Mouse (Mus musculus): Measurements from ENCODE around the gene Tbc1d2b. TPM values are rescaled to one million over a fixed set of nuclear protein-coding genes. Genes with fewer than 3 reads are reported as not detected.

The Tbc1d2b gene
- polyA plus RNA-seq, 1 experiment from 2014 or later, result 12.9 TPM

- Histone ChIP-seq H3K4me1 (ENCODE audit: insufficient read depth, low read length) (no peaks in the 10 kb centered on the region), H3K4me2 (replicated peaks; ENCODE audit: low read depth, low read length) (no peak overlapping the region), H3K4me3 (ENCODE audit: low read length) (no peak overlapping the region), H3K9me3 (ENCODE audit: low read length) (no peaks in the 10 kb centered on the region), H3K27me3 (ENCODE audit: insufficient read depth, low read length) (no peaks in the 10 kb centered on the region), H3K27ac (ENCODE audit: low read length) (no peak overlapping the region), H3K9ac (replicated peaks; ENCODE audit: low read length) (no peak overlapping the region), H3K36me3 (ENCODE audit: insufficient read depth, low read length) (no peaks in the 10 kb centered on the region)
- no peak for ATAC-seq (ENCODE audit: low FRiP score, low TSS enrichment)
- 94% methylated on average over 3 of the region's 3 CpGs for WGBS
Observed at GRCm38 (mm10) chr9:90278397-90278796, 7.8 kb upstream of the Tbc1d2b start.

GRCm38 (mm10) chr9:90277884-90278283 lies 7.3 kb upstream of the Tbc1d2b start:
- H3K4me1 ChIP-seq (ENCODE audit: insufficient read depth, low read length), result no peaks in the 10 kb centered on the region
- H3K9ac ChIP-seq (replicated peaks; ENCODE audit: low read length), result no peak overlapping the region
- no peaks in the 10 kb centered on the region for H3K9me3 ChIP-seq (ENCODE audit: low read length)
- ATAC-seq (ENCODE audit: low FRiP score, low TSS enrichment), result no peak
- no peaks in the 10 kb centered on the region for H3K36me3 ChIP-seq (ENCODE audit: insufficient read depth, low read length)
- no peak overlapping the region for H3K4me2 ChIP-seq (replicated peaks; ENCODE audit: low read depth, low read length)
- no peaks in the 10 kb centered on the region for H3K27me3 ChIP-seq (ENCODE audit: insufficient read depth, low read length)
- H3K4me3 ChIP-seq (ENCODE audit: low read length), result no peak overlapping the region
- 75% methylated on average over 2 of the region's 2 CpGs for WGBS
- H3K27ac ChIP-seq (ENCODE audit: low read length), result no peak overlapping the region

DNA sequence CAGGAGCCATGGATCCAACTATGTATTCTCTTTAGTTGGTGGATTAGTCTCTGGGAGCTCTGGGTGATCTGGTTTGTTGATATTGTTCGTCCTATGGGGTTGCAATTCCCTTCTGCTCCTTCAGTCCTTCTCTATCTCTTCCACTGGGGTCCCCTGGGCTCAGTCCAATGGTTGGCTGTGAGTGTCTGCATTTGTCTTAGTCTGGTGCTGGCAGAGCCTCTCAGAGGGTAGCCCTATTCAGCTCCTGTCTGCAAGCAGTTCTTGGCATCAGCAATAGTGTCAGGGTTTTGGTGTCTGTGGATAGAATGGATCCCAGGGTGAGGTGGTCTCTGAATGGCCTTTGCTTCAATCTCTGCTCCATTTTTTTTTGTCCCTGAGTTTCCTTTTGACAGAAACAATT lies 6.2 kb upstream of the Tbc1d2b start:
- 79% methylated on average over 1 of the region's 1 CpGs for WGBS
- Histone ChIP-seq H3K4me3 (ENCODE audit: low read length) (no peak overlapping the region), H3K9ac (replicated peaks; ENCODE audit: low read length) (no peak overlapping the region), H3K27me3 (ENCODE audit: insufficient read depth, low read length) (no peaks in the 10 kb centered on the region), H3K27ac (ENCODE audit: low read length) (no peak overlapping the region), H3K36me3 (ENCODE audit: insufficient read depth, low read length) (no peaks in the 10 kb centered on the region), H3K4me2 (replicated peaks; ENCODE audit: low read depth, low read length) (no peak overlapping the region), H3K4me1 (ENCODE audit: insufficient read depth, low read length) (no peaks in the 10 kb centered on the region), H3K9me3 (ENCODE audit: low read length) (no peaks in the 10 kb centered on the region)
- ATAC-seq (ENCODE audit: low FRiP score, low TSS enrichment), result no peak

DNA sequence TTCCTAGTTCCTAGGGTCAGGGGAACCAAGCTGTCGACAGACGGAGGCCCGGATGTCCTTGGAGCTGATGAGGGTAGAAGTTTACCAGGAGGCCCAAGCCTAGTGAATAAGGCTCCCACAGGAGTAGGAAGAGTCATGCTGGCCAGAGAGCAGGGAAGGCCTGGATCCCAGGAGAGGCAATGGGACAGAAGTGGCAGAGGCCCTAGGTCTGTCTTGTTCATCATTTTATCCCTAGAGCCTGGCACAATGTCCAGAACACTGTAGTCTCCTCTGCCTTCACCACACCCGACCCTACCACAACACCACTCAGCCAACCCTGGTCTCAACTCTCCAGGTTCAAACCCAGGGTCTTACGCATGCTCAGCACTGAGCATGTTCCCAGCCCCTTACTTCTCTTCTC lies 5.3 kb upstream of the Tbc1d2b start:
- Histone ChIP-seq H3K36me3 (ENCODE audit: insufficient read depth, low read length) (no peaks in the 10 kb centered on the region), H3K4me2 (replicated peaks; ENCODE audit: low read depth, low read length) (no peak overlapping the region), H3K27ac (ENCODE audit: low read length) (no peak overlapping the region), H3K27me3 (ENCODE audit: insufficient read depth, low read length) (no peaks in the 10 kb centered on the region), H3K4me1 (ENCODE audit: insufficient read depth, low read length) (no peaks in the 10 kb centered on the region), H3K9me3 (ENCODE audit: low read length) (no peaks in the 10 kb centered on the region), H3K9ac (replicated peaks; ENCODE audit: low read length) (no peak overlapping the region), H3K4me3 (ENCODE audit: low read length) (no peak overlapping the region)
- ATAC-seq (ENCODE audit: low FRiP score, low TSS enrichment), result no peak
- 95% methylated on average over 5 of the region's 5 CpGs for WGBS

DNA sequence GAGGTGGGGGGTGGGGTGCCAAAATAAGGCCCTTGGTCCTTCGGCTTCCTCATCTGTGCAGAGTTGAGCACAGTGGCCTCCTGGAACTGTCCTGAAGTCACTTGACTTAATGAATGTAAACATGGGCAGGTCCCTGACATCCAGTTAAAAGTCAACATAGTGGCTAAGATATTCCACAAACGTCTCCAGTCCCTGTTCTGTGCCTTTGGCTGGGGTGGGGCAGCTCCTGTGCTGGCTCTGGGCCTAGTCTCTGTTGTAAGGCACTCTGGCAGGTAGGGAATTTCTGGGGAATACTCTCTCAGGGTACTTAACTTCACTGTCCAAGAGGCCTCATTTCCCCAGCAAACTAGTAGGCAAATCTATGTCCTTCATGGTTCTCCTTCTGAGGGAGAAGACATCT lies 4.9 kb upstream of the Tbc1d2b start:
- H3K4me2 ChIP-seq (replicated peaks; ENCODE audit: low read depth, low read length), result no peak overlapping the region
- H3K36me3 ChIP-seq (ENCODE audit: insufficient read depth, low read length), result no peaks in the 10 kb centered on the region
- H3K9ac ChIP-seq (replicated peaks; ENCODE audit: low read length), result no peak overlapping the region
- no peak overlapping the region for H3K27ac ChIP-seq (ENCODE audit: low read length)
- no peaks in the 10 kb centered on the region for H3K9me3 ChIP-seq (ENCODE audit: low read length)
- WGBS, result 61% methylated on average over 2 of the region's 2 CpGs
- H3K4me3 ChIP-seq (ENCODE audit: low read length), result no peak overlapping the region
- no peaks in the 10 kb centered on the region for H3K4me1 ChIP-seq (ENCODE audit: insufficient read depth, low read length)
- ATAC-seq (ENCODE audit: low FRiP score, low TSS enrichment), result no peak
- no peaks in the 10 kb centered on the region for H3K27me3 ChIP-seq (ENCODE audit: insufficient read depth, low read length)

GRCm38 (mm10) chr9:90274516-90274915 lies 3.9 kb upstream of the Tbc1d2b start:
- H3K36me3 ChIP-seq (ENCODE audit: insufficient read depth, low read length), result no peaks in the 10 kb centered on the region
- no peak overlapping the region for H3K27ac ChIP-seq (ENCODE audit: low read length)
- WGBS, result 68% methylated on average over 3 of the region's 3 CpGs
- H3K9ac ChIP-seq (replicated peaks; ENCODE audit: low read length), result no peak overlapping the region
- no peak overlapping the region for H3K4me3 ChIP-seq (ENCODE audit: low read length)
- no peaks in the 10 kb centered on the region for H3K27me3 ChIP-seq (ENCODE audit: insufficient read depth, low read length)
- ATAC-seq (ENCODE audit: low FRiP score, low TSS enrichment), result no peak
- H3K4me1 ChIP-seq (ENCODE audit: insufficient read depth, low read length), result peaks cover 5% of the 10 kb centered on the region; the same call in 1 of the 2 replicates
- no peak overlapping the region for H3K4me2 ChIP-seq (replicated peaks; ENCODE audit: low read depth, low read length)
- H3K9me3 ChIP-seq (ENCODE audit: low read length), result no peaks in the 10 kb centered on the region

- no peak overlapping the region for H3K27ac ChIP-seq (ENCODE audit: low read length)
- no peaks in the 10 kb centered on the region for H3K27me3 ChIP-seq (ENCODE audit: insufficient read depth, low read length)
- no peak overlapping the region for H3K4me2 ChIP-seq (replicated peaks; ENCODE audit: low read depth, low read length)
- WGBS, result 84% methylated on average over 12 of the region's 12 CpGs
- ATAC-seq (ENCODE audit: low FRiP score, low TSS enrichment), result no peak
- H3K9me3 ChIP-seq (ENCODE audit: low read length), result no peaks in the 10 kb centered on the region
- no peaks in the 10 kb centered on the region for H3K36me3 ChIP-seq (ENCODE audit: insufficient read depth, low read length)
- H3K9ac ChIP-seq (replicated peaks; ENCODE audit: low read length), result no peak overlapping the region
- peaks cover 13% of the 10 kb centered on the region for H3K4me1 ChIP-seq (ENCODE audit: insufficient read depth, low read length)
- H3K4me3 ChIP-seq (ENCODE audit: low read length), result no peak overlapping the region
Observed at GRCm38 (mm10) chr9:90272346-90272745, 1.7 kb upstream of the Tbc1d2b start.

GRCm38 (mm10) chr9:90271541-90272090 lies 1.0 kb upstream of the Tbc1d2b start:
- H3K36me3 ChIP-seq (ENCODE audit: insufficient read depth, low read length), result no peaks in the 10 kb centered on the region
- ATAC-seq (ENCODE audit: low FRiP score, low TSS enrichment), result 0 out of 2 replicates have a peak, but pooled peaks have one; percentile 5
- H3K27ac ChIP-seq (ENCODE audit: low read length), result no peak overlapping the region
- WGBS, result 47% methylated on average over 5 of the region's 5 CpGs
- no peak overlapping the region for H3K4me3 ChIP-seq (ENCODE audit: low read length)
- peaks cover 13% of the 10 kb centered on the region for H3K4me1 ChIP-seq (ENCODE audit: insufficient read depth, low read length)
- no peaks in the 10 kb centered on the region for H3K9me3 ChIP-seq (ENCODE audit: low read length)
- H3K4me2 ChIP-seq (replicated peaks; ENCODE audit: low read depth, low read length), result no peak overlapping the region
- no peaks in the 10 kb centered on the region for H3K27me3 ChIP-seq (ENCODE audit: insufficient read depth, low read length)
- H3K9ac ChIP-seq (replicated peaks; ENCODE audit: low read length), result no peak overlapping the region

DNA sequence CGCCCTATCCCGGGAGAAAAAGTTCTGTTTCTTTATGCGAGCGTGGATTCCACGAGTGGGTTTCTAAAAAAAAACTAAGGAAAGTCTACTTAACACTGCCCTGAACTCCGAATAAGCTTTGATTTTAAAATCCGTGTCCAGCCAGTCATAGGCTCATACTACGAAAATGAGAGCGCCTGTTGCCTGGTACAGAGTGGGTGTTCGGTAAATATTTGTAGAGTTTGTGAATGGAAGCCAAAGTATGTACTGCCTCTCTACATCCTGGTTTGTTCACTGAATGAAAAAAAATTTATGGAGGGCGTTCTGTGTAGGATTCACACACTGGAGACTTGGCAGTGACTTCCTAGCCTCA lies 316 bp upstream of the Tbc1d2b start:
- Histone ChIP-seq H3K36me3 (ENCODE audit: insufficient read depth, low read length) (no peaks in the 10 kb centered on the region), H3K9ac (replicated peaks; ENCODE audit: low read length) (peak overlapping the region; percentile 82), H3K27me3 (ENCODE audit: insufficient read depth, low read length) (no peaks in the 10 kb centered on the region), H3K9me3 (ENCODE audit: low read length) (no peaks in the 10 kb centered on the region), H3K4me1 (ENCODE audit: insufficient read depth, low read length) (peaks cover 13% of the 10 kb centered on the region), H3K27ac (ENCODE audit: low read length) (no peak overlapping the region), H3K4me3 (ENCODE audit: low read length) (peak overlapping the region; percentile 81), H3K4me2 (replicated peaks; ENCODE audit: low read depth, low read length) (peak overlapping the region; percentile 78)
- ATAC-seq (ENCODE audit: low FRiP score, low TSS enrichment), result peak; percentile 32; the same call in 1 of the 2 replicates
- 12% methylated on average over 11 of the region's 11 CpGs for WGBS

- H3K9me3 ChIP-seq (ENCODE audit: low read length), result no peaks in the 10 kb centered on the region
Observed at GRCm38 (mm10) chr9:90269011-90269681, 1.5 kb downstream of the Tbc1d2b start.

More at GRCm38 (mm10) chr9:90269011-90269681, 1.5 kb downstream of the Tbc1d2b start:
- peaks cover 13% of the 10 kb centered on the region for H3K4me1 ChIP-seq (ENCODE audit: insufficient read depth, low read length)
- H3K27ac ChIP-seq (ENCODE audit: low read length), result peak overlapping the region; percentile 82
- H3K36me3 ChIP-seq (ENCODE audit: insufficient read depth, low read length), result no peaks in the 10 kb centered on the region
- ATAC-seq (ENCODE audit: low FRiP score, low TSS enrichment), result peak; percentile 78
- H3K4me2 ChIP-seq (replicated peaks; ENCODE audit: low read depth, low read length), result peak overlapping the region; percentile 78
- no peaks in the 10 kb centered on the region for H3K27me3 ChIP-seq (ENCODE audit: insufficient read depth, low read length)
- peak overlapping the region; percentile 81 for H3K4me3 ChIP-seq (ENCODE audit: low read length)
- peak overlapping the region; percentile 82 for H3K9ac ChIP-seq (replicated peaks; ENCODE audit: low read length)
- WGBS, result 22% methylated on average over 7 of the region's 7 CpGs
